Mouse (Mus musculus) right cerebral cortex, postnatal 4 days (tissue): ENCODE results near the gene Tchp.

ENCODE experiments used
- DNase-seq: peaks from one replicate; pipeline ENCODE4 v3.0.0-alpha.2; 2022

Gene Tchp

DNA sequence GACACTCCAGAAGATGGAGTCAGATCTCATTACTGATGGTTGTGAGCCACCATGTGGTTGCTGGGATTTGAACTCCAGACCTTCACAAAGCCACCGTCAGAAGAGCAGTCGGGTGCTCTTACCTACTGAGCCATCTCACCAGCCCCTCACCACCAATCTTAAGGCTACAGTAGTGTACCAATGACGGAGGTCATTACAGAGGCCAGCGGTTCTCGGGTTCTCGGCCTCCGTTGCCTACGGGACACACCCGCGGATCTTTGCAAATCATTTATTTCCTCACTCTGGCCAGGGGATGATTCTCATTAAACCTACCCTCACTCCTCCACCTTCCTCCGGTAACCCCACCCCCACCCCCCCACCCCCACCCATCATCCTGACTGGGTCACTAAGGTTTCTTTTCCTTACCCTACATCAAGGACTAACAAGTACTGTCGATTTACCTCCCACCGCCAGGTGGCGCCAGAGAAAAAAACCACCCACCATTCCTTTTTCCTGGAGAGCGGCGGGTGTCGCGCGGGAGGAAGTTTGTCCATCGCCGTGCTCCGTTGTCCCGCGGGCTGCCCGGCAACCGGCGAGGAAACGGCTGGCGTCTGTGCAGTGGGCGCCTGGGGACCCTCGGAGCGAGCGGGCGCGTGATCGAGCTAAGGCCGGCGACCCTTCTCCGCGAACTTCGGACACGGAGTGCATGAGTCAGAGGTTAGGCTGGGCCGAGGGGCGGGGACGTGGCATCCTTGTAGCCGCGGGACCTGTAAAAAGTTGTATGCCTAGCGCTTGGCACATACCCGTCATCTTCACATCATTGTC is at the start of gene Tchp:
Tchp (plus strand) TSS at position 496 of the 804 bp plus-strand sequence.
- peak; percentile 97 for DNase-seq

DNA sequence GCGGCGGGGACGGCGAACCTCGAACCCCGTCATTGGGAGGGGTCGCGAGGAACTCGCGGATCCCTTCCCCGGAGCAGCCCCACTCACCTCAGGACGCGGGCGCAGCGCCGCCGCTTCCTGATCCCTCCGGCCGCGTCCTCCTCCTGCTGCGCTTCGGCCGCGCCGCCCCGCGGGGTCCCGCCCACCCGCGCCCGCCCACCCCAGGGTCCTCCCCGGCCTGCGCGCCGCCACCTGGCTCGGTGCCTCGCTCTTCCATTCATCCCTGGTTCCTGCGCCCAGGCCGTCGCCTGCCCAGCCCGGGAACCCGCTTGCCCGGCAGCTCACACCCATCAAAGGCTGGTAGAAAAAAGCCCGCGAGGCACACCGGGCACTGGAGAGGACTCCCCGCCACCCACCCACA is 49.3 kb upstream of the Tchp start, which contains the start of gene Trpv4:
Trpv4 (minus strand) TSS at position 167 of the 400 bp plus-strand sequence.
- DNase-seq: peak; percentile 30

DNA sequence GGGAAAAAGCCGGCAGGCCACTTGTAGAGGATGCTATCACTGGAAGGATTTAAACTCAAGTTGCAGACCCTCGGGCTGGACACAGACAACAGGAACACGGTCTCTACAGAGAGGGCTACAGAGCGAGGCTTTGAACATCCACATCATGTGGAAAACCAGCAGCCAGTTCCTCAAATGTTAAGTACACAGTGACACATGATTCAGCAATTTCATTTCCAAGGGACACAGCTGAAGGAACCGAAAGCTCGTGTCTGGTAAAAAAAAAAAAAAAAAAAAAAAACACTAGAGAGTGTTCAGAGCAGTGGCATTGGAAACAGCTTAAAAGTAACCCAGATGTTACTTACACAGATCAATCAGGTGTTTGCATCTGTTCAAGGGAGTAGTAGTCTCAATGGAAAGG is 46.5 kb upstream of the Tchp start:
- DNase-seq: no peak

DNA sequence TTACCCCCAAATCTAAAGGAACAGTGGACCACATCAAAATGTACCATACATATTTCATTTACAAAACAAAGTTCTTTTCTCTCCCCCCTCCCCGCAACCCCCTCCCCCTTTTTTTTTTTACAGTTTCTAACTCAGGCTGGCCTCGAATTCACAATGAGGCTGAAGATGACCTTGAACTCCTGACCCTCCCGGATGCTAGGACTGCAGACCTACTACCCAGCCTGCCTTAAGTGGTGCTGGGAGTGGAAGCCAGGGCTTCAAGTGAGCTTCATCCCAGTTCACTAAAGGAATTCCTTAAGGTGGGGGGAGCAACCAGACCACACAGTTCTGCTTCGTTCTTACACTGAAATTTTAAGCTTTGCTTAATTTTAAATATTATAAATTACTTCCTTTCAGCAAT is 43.4 kb upstream of the Tchp start:
- DNase-seq: no peak

DNA sequence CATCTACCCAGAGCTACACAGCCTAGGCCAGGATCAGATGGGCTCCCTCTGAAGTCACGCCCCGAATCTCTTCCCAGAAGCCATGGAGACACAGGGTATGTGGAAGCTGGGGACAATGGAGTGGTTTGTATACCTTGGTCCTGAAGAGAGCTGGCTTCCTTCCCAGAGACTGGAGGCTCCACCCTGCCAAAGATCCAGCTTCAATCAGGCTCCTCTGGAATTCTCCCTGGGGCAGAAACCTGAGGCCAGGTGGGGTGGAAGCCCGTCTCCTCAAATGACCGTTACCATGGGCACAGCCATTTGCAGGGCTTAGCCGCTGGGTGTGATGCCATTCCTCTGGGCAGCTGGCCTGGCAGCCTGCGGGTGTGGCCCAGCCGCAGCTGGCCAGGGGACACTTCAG is 42.8 kb upstream of the Tchp start:
- no peak for DNase-seq

DNA sequence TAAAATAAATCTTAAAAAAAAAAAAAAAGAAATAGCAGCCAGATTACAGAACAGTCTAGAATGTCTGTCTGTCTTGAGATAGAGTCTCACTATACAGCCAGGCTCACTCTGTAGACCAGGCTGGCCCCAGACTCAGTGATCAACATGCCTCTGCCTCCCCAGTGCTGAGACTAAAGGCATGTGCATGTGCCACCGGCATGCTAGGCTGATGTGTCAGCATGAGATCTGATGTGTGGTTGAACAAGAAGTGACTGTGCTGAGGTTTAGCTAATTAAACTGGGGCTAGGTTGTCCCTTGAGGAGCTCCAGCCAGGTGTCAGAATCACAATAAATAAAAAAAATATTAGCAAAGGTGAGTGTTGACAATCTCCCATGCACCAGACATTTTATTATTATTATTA is 40.9 kb upstream of the Tchp start:
- no peak for DNase-seq

DNA sequence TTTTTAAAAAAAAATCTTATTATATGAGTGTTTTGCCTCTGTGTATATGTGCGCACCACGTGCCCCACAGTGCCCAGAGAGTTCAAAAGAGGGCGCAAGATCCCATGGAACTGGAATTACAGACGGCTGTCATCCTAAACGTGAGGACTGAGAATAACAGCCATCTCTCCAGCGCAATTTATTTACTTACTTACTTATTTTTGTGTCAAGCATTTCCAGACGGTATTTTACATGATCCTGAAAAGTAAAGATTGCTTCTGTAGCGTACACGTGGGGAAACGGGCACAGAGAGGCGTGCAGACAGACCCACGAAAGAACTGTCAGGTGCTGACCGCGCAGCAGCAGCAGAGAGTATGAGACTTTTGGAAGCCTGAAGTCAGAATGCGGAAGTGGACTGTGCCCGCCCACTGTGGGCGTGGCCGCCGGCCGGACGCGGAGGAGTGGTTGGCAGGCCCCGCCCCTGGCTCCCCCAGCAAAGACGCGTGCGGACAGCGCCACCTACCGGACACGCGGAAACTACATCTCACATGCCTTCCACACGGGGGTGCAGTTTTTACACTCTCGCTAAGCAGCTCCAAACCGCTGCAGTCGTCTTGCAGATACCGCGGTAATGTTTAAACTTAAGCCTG is 40.2 kb upstream of the Tchp start:
- DNase-seq: peak; percentile 99

DNA sequence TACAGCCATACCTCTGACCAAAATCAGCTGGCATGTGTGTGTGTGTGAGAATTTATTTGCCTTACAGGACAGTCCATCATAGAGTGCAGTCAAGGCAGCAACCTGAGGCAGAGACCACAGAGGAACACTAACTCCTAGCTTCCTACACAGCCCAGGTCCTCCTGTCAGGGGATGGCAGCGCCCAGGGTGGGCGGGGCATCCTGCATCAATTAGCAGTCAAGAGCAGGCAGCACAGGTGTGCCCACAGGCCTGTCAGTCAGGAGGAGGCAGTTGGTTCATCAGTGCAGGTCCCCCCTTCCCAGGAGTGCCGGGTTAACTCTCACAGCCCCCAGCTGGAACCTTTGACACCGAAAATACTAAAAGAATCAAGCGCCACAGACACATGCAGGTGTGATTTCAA is 38.5 kb upstream of the Tchp start:
- DNase-seq: no peak

DNA sequence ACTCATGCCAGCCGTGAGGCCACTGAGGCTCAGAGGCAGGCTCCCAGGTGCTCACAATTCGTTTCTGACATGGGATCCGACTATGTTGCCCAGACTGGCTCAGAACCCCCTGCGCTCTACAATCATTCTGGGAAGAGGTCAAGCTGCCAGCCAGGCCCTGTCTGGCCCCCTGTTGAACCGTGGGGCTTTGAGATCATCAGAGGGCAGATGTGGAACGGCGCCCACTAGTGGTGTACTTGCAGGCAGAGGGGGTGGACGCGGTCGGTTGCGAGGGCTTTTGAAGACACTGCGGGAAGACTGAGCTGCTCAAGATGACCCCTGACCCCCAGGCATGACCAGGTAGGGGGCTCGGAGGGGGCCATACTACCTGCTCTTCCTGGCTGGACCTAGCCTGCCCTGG is 34.4 kb upstream of the Tchp start:
- no peak for DNase-seq

DNA sequence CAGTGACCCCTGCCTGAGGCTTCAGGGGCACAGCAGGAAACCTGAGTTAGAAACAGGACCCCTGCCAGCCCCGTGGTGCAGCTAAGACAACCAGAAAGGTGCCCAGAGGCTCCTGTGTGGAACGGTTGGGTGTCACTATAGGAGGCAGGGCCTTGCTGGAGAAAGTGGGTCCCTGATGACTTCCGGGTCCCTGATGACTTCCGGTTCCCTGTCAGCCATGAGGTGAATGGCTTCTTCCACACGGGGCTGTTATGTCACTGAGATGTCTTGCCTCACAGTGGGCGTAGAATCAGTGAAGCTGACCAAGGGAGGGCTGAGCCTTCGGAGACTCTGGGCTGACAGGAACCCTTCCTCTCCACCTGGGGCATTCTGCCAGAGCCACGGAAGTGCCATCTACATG is 33.0 kb upstream of the Tchp start:
- no peak for DNase-seq

DNA sequence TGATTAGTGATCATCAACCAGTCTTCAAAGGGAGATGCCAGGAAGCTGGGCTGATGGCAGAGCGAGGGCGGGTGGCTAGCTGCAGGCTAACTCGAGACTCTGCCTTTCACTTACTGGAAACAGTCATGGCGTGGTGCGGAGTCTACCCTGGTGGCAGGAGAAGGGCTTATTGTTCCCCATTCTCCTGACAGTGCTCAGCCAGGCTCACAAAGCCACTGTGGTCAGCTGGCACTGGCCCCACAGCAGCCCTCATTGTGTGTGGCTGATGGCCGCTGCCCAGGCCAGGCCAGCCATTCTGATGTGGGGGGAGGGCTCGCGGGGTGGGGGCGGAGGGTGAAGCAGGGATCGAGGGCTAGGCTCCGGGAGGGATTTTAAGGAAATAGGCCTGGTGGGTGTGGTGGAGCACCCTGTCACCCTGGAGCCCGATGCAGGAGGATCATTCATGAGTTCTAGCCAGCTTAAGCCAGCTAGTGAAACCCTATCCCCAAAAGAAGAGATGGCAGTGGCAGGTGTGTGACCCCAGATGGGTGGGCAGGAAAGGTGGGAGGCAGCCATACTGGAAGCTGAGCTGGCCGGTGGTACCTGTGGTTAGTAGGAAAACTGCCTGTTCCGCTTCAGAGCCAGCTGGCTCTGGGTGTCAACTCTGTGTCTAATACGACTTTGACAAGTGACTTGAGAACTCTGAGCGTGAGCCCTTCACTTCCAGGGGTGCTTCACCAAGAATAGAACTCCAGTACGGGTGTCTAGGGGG is 27.5 kb upstream of the Tchp start:
- DNase-seq: no peak

DNA sequence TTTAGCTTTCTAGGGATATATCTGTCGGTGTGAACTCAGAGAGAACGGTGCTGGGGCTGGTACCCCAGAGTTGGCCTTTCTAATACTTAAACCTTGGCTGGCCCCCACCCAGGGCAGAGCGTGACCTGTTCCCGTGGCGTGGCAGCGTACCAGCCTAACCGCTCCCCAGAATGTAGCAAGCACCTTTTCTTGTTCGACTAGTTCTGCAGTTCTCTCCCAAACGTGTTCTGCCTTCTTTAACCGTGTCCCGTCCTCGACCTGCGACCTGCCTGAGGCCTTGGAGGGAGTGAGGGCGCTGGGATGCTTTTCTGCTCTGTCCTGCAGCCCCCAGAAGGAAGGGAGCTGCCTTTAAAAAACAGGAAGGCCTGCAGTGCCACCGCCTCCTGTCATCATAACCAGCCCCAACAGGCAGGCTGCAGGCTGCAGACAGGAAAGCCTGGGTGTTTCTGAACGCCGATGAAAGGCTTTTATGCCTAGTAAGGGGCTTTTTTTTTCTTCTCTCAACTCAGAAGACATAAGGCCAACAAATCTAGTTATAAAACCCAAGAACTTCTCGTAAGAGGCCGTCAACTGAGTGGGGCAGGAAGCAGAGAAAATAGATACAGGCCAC is 26.8 kb upstream of the Tchp start:
- DNase-seq: no peak

DNA sequence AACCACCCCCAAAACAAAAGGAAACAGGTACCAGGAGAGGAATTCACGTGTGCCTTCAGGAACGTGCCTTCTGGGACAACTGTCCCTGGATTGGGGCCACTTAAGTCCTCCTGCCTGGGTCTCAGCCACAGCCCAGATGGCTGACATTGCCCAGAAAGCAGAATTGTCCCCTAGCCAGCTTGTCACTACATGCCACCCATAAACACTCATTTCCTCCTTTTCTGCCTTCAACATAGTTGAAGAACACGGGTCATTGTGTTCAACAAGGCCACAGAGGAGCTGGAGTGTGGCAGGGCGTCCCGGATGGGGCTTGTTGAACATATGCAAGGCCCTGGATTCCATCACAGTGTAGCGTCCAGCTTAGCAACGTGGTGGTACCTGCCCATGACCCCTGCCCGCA is 25.8 kb upstream of the Tchp start:
- DNase-seq: no peak

DNA sequence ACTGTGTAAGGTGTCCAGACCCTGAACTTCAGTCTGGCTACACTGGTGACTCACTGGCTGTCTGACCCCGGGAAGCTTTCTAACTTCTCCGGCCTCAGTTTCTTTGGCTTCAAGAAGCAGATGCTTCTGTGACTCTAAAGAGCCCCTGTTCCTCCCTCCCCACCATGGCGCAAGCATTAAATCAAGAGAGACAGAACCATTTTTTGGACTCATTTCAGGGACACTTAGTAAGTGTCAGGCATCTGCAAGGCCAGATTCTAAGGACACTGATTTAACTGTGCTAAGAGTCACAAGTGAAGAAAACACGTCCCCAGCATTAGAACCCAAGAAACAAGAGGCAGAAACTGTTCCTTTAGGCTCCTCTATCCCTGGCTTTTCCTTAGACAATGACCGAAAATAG is 21.6 kb upstream of the Tchp start:
- no peak for DNase-seq

DNA sequence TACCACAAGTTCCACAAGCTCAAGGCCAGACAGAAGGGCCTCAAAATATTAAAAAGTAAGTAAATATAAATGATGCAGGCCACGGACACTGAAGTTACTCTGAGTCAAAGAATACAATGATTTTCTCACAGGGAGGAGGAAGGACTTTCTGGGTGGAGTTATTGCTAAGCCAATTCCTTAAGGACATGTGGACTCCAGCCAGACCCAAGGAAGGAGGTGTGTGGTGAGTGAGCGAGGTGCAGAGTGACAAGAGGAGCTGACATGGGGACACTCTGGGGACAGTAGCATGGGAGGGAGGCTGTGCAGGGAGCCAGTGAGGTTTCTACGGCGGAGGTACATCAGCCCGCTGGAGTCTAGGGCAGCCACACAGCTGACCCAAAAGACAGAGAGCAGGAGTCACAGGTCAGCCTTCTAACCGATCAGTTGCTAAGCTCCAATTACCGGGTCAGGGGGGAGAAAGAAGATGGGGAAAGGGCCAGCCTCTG is 20.8 kb upstream of the Tchp start:
- DNase-seq: no peak

DNA sequence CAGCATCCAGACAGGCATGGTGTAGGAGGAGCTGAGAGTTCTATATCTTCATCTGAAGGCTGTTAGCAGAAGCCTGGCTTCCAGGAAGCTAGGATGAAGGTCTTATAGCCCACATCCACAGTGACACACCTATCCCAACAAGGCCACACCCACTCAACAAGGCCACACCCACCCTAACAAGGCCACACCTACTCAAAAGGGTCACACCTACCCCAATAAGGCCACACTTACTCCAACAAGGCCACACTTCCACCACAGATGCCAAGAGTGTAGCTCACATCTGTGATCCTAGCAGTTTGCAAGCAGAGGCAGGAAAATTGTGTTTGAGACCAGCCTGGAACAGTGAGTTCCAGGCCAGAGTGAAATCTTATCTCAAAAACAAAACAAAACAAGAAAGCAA is 19.7 kb upstream of the Tchp start:
- no peak for DNase-seq

DNA sequence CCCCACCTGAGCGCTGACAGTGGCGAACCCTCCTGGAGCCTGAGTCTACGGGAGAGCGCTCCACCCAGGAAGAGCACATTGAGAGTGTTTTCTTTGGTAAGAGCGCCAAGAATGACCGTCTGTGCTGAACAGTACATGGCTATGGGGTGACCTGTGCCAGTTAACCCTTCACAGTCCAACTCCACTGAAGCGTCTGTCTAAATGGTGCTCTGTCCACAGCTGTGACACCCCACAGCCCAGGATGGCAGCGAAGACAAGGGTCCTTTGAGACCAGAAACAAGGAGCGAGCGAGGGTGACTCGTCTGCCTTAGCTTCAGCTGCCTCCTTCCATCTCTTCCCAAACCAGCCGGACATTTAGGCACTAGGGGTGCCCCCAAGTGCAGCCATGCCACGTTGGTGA is 18.9 kb upstream of the Tchp start:
- no peak for DNase-seq

DNA sequence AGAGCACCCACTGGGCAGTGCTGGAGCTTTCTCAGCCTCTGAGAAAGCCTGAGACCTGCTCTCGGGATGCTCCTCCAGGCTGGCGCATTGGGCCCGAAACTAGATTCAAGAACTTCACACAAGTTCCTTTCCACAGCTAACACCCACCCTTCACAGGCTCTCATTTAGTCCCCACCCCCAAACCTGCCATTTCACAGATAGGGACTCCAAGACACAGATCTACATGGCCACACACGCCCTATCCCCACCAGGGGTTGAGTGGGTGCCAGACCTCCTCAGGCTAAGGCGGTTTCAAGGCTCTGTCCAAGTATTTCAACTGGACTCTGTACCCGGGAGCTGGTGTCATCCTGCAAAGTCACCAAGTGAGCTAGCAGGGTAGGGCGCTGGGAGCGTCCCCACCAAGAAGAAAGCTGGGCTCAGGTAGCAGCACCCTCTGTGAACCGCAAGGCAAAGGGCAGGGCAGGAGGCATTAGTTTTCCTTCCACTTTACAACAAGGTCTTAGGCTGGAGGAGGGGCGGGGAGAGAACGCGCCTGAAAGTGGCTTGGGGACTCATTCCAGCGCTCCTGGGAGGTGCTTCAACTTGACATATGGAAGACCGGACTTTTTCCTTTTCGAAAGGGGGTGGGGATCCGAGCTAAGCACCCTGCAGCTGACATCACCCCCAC is 17.7 kb upstream of the Tchp start:
- DNase-seq: no peak

DNA sequence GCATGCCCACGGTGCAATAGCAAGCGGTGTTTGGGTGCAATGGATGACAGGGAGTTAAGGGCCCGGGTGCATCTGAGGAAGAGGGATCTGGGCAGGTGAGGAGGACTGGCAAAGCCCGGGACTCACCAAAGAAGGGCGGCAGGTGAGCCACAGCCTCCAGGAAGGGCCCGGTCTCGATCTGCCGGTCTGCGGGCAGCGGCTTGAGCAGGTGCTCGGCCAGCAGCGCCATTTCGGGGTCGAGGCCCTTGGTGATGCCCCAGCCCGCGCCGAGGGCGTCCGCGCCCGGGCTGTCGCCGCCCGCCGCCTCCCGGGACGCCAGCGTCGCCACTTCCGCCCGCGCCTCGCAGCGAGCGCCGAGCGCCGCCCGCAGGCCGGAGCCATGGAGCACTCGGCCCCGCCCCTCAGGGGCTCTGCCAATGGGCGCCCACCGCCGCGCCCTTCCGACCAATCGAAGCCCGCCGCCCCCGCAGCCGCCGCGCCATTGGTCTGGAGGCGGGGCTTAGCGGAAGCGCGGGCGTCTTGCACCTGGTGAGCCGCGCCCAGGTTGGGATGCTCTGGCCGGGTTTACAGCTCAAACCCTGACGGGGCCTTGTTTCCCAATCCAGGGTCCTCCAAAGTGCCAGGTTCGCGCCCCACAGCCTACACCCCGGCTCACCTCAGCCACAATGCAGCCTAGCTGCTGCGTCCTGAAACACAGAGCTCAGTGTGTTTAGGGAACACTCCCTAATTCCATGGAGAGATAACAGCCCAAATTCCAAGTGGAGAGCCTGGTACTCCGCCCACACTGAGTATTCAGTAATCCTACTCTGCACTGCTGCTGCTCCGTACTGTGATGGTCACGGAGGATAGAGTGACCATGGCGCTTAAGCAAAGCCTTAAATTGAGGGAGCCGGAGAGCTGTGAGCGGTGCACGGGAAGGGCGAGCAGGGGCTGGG is 16.7 kb upstream of the Tchp start, which contains the start of gene Gltp:
Gltp (minus strand) TSS at position 352 of the 935 bp plus-strand sequence.
- peak; percentile 91 for DNase-seq

DNA sequence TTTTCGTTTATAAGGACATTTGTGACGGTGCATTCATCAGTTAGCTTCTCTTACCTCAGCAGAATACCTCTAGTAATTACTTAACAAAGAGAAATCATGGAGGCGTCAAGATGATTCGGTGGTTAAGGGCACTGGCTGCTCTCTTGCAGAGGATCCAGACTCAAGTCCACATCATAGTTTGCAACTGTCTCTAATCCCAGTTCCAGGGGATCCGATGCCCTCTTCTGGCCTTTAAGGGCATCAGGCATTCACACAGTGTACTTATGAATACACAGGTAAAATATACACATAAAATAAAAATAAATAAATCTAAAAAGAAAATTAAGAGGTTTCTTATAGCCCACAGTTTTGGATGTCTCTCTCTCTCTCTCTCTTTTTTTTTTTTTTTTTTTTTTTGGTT is 11.8 kb upstream of the Tchp start:
- no peak for DNase-seq

DNA sequence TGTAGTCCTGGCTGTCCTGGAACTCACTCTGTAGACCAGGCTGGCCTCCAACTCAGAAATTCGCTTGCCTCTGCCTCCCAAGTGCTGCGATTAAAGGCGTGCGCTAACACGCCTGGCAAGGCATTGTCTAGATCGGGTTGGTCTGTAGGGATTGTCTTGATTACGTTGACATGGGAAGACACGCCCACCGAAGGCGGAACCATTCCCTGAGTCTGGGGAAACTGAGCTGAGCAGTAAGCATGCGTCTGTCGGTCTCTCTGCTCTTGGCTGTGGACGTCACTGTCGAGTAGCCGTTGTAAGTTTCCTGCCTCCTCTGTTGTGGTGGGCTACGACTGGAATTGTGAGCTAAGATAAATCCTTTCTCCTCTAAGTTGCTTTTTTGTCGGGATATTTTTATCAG is 10.6 kb upstream of the Tchp start:
- no peak for DNase-seq
